Mouse (Mus musculus) ES-E14 (cell line): Measurements from ENCODE around the gene Sox13.

Experiments used
- CHD2 ChIP-seq: IDR thresholded peaks from 2 replicates; pipeline ENCODE4 v1.6.1; 2014; ENCODE audit warnings: mild to moderate bottlenecking, low read depth, low read length, inconsistent platforms
- HCFC1 ChIP-seq: IDR thresholded peaks from 2 replicates; pipeline ENCODE4 v1.6.1; 2012; ENCODE audit warnings: low read length, inconsistent platforms, borderline replicate concordance; ENCODE audit not compliant: insufficient read depth
- MAFK ChIP-seq: IDR thresholded peaks from 2 replicates; pipeline ENCODE4 v1.6.1; 2014; ENCODE audit warnings: mild to moderate bottlenecking, low read depth, low read length, inconsistent platforms; ENCODE audit not compliant: insufficient read depth
- ZC3H11A ChIP-seq: IDR thresholded peaks from 2 replicates; pipeline ENCODE4 v1.6.1; 2012; ENCODE audit warnings: low read depth, mild to moderate bottlenecking, inconsistent platforms, low read length, borderline replicate concordance
- ZNF384 ChIP-seq: IDR thresholded peaks from 2 replicates; pipeline ENCODE4 v1.6.1; 2012; ENCODE audit warnings: low read depth, low read length, inconsistent platforms

- TF ChIP-seq CHD2 (no peak), MAFK (no peak), ZNF384 (no peak), HCFC1 (no peak), ZC3H11A (no peak)
These were observed 8.7 kb downstream of the Sox13 start for GRCm38 (mm10) chr1:133415505-133415904.
